Mouse (Mus musculus) C2C12 (cell line): ENCODE measurements around the gene Ubac2. TPM values are rescaled to one million over a fixed set of nuclear protein-coding genes. Genes with fewer than 3 reads are reported as not detected.

ENCODE experiments used
- H3K27me3 ChIP-seq: one replicate; pipeline ENCODE4 v1.6.1; 2011; ENCODE audit not compliant: control insufficient read depth, insufficient read depth, insufficient read length
- H3K36me3 ChIP-seq: one replicate; pipeline ENCODE4 v1.6.1; 2011; ENCODE audit not compliant: control insufficient read depth, insufficient read depth
- H3K4me3 ChIP-seq: one replicate; pipeline ENCODE4 v1.5.1; 2011; ENCODE audit warnings: mild to moderate bottlenecking, control low read depth; ENCODE audit not compliant: poor library complexity, insufficient read depth, severe bottlenecking
- H3K79me2 ChIP-seq: one replicate; pipeline ENCODE4 v1.6.1; 2011; ENCODE audit not compliant: control insufficient read depth, insufficient read depth
- H3K79me3 ChIP-seq: one replicate; pipeline ENCODE4 v1.6.1; 2011; ENCODE audit warnings: low read depth, control low read depth
- H3ac ChIP-seq: one replicate; pipeline ENCODE3; 2011; ENCODE audit warnings: low read depth; ENCODE audit not compliant: control insufficient read depth, insufficient read length
- CEBPB ChIP-seq: IDR thresholded peaks from one replicate; pipeline ENCODE4 v1.6.1; 2011; ENCODE audit warnings: low read depth, mild to moderate bottlenecking, control low read depth, moderate library complexity
- CTCF ChIP-seq: IDR thresholded peaks from one replicate; pipeline ENCODE4 v1.5.1; 2011; ENCODE audit not compliant: control insufficient read depth, insufficient read depth, insufficient read length
- FOSL1 ChIP-seq: IDR thresholded peaks from one replicate; pipeline ENCODE4 v1.8.0; 2011; ENCODE audit warnings: mild to moderate bottlenecking, low read length; ENCODE audit not compliant: poor library complexity, insufficient read depth, severe bottlenecking
- MAX ChIP-seq: IDR thresholded peaks from one replicate; pipeline ENCODE4 v1.6.1; 2011; ENCODE audit warnings: mild to moderate bottlenecking, control low read depth
- MYOD1 ChIP-seq: IDR thresholded peaks from one replicate; pipeline ENCODE4 v1.6.1; 2011; ENCODE audit warnings: low read depth; ENCODE audit not compliant: control insufficient read depth, insufficient read length
- MYOG ChIP-seq: IDR thresholded peaks from one replicate; pipeline ENCODE4 v1.6.1; 2011; ENCODE audit not compliant: control insufficient read depth, insufficient read length; ENCODE audit errors: extremely low read depth
- USF1 ChIP-seq: IDR thresholded peaks from one replicate; pipeline ENCODE4 v1.6.1; 2011; ENCODE audit warnings: low read depth, mild to moderate bottlenecking, control low read depth, moderate library complexity
- polyA plus RNA-seq: library from polyadenylated mRNA; unstranded; fragments of >200 nt; fragmentation: generic; extraction: Trizol; gene quantifications from one replicate; pipeline ENCODE4 v1.2.1, GENCODE M21; 2012; ENCODE audit warnings: missing spikeins

Ubac2 gene
- polyA plus RNA-seq, 1 experiment = 37.8 TPM

GRCm38 (mm10) chr14:121946131-121946530 is 67.7 kb downstream of the Ubac2 start:
- Histone ChIP-seq H3K79me3 (peaks cover 3% of the 10 kb centered on the region), H3K79me2 (no peaks in the 10 kb centered on the region), H3ac (no peak overlapping the region), H3K27me3 (no peaks in the 10 kb centered on the region), H3K4me3 (no peak overlapping the region), H3K36me3 (no peaks in the 10 kb centered on the region)
- TF ChIP-seq CEBPB (no peak), MAX (no peak), USF1 (no peak), MYOG (no peak), MYOD1 (no peak), FOSL1 (no peak)

GRCm38 (mm10) chr14:121946728-121947127 is 68.3 kb downstream of the Ubac2 start:
- Histone ChIP-seq H3K79me2 (no peaks in the 10 kb centered on the region), H3K4me3 (no peak overlapping the region), H3K79me3 (peaks cover 1% of the 10 kb centered on the region), H3K27me3 (no peaks in the 10 kb centered on the region), H3K36me3 (no peaks in the 10 kb centered on the region), H3ac (no peak overlapping the region)
- no peak for TF ChIP-seq CTCF

GRCm38 (mm10) chr14:121947201-121947760 is 68.9 kb downstream of the Ubac2 start:
- Histone ChIP-seq H3K36me3 (no peaks in the 10 kb centered on the region), H3K4me3 (no peak overlapping the region), H3K79me3 (peaks cover 1% of the 10 kb centered on the region), H3K79me2 (no peaks in the 10 kb centered on the region), H3ac (no peak overlapping the region), H3K27me3 (no peaks in the 10 kb centered on the region)
- TF ChIP-seq MAX (no peak), MYOG (no peak), CEBPB (no peak)

GRCm38 (mm10) chr14:121947966-121948365 is 69.5 kb downstream of the Ubac2 start:
- H3K79me3 ChIP-seq = peaks cover 1% of the 10 kb centered on the region
- TF ChIP-seq FOSL1 = no peak
- no peak for TF ChIP-seq CTCF
- no peak for TF ChIP-seq CEBPB
- TF ChIP-seq MAX = no peak
- TF ChIP-seq USF1 = no peak
- no peak for TF ChIP-seq MYOD1
- no peak for TF ChIP-seq MYOG
- H3K27me3 ChIP-seq = no peaks in the 10 kb centered on the region
- no peak overlapping the region for H3K4me3 ChIP-seq
- H3K79me2 ChIP-seq = no peaks in the 10 kb centered on the region
- no peaks in the 10 kb centered on the region for H3K36me3 ChIP-seq
- no peak overlapping the region for H3ac ChIP-seq

- Histone ChIP-seq H3K79me3 (peaks cover 1% of the 10 kb centered on the region), H3ac (no peak overlapping the region), H3K36me3 (no peaks in the 10 kb centered on the region), H3K4me3 (no peak overlapping the region), H3K79me2 (no peaks in the 10 kb centered on the region), H3K27me3 (no peaks in the 10 kb centered on the region)
- no peak for TF ChIP-seq CEBPB
- no peak for TF ChIP-seq CTCF
- TF ChIP-seq MYOG = no peak
- TF ChIP-seq FOSL1 = no peak
- TF ChIP-seq MYOD1 = no peak
- TF ChIP-seq USF1 = no peak
- no peak for TF ChIP-seq MAX
Measured at GRCm38 (mm10) chr14:121949436-121949835, 71.0 kb downstream of the Ubac2 start.

- TF ChIP-seq CEBPB (no peak), USF1 (no peak), MYOD1 (no peak), FOSL1 (no peak), CTCF (no peak), MYOG (no peak), MAX (no peak)
- H3ac ChIP-seq = no peak overlapping the region
- peaks cover 1% of the 10 kb centered on the region for H3K79me3 ChIP-seq
- no peaks in the 10 kb centered on the region for H3K36me3 ChIP-seq
- no peaks in the 10 kb centered on the region for H3K79me2 ChIP-seq
- H3K27me3 ChIP-seq = no peaks in the 10 kb centered on the region
- no peak overlapping the region for H3K4me3 ChIP-seq
Measured at GRCm38 (mm10) chr14:121949897-121950296, 71.5 kb downstream of the Ubac2 start.
